Mouse (Mus musculus): ENCODE data around the gene Was. TPM values are rescaled to one million over a fixed set of nuclear protein-coding genes. Genes with fewer than 3 reads are reported as not detected.
"Not testable (repeated sequence)": the region's sequence is repeated elsewhere in the genome, so short reads cannot be mapped to it uniquely, and the experiment has no call there.

The Was gene
- 1 to 10 TPM in 3 of 4 experiments, under 1 TPM in 1; 0.82 to 3.6 (median 2.0) TPM for total RNA-seq (2022)

GRCm38 (mm10) chrX:8090346-8090953 is at the start of gene Was:
TSS of gene Was (minus strand) at chrX:8090498.
- DNase-seq (ENCODE audit: low spot score in 2 of 2), result no peak

DNA sequence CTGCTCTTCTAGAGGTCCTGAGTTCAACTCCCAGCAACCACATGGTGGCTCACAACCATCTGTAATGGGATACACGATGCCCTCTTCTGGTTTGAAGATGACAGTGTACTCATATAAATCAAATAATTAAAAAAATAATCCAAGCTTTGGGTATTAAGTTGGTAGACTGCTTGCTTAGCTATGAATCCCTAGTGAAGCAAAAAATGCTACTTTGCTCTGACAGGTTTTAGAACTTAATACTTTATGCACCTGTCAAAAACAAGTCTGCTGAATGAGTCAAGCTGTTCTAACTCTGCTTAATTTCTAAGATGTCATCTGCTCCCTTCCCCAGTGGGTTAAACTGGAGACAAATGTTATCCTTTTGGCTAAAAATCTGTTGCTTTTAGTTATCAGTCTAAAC is 49.2 kb upstream of the Was start:
- DNase-seq (ENCODE audit: low spot score in 2 of 2), result no peak

DNA sequence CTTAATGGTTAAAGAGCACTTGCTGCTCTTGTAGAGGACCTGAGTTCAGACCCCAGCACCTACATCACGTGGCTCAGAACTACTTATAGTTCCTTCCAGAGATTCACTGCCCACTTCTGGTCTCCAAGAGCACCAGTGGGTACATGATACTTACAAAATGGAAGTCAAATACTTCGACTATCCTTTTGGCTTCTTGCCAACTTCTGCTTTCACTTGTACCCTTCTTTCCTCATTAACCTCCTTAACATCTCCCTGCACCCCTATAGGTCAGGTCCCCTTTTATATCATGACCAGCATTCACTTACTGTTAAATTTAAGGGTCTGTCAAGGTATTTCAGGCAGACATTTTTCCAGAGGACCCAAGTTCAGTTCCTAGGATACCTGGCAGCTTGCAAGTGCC is 45.6 kb upstream of the Was start:
- no peak for DNase-seq (ENCODE audit: low spot score in 2 of 2)

- DNase-seq (ENCODE audit: low spot score in 2 of 2), result peak; percentile 76 to 91
Measured at GRCm38 (mm10) chrX:8132017-8132976, 42.0 kb upstream of the Was start, which contains the start of gene Wdr13. TSS of gene Wdr13 (minus strand) at chrX:8132892.

DNA sequence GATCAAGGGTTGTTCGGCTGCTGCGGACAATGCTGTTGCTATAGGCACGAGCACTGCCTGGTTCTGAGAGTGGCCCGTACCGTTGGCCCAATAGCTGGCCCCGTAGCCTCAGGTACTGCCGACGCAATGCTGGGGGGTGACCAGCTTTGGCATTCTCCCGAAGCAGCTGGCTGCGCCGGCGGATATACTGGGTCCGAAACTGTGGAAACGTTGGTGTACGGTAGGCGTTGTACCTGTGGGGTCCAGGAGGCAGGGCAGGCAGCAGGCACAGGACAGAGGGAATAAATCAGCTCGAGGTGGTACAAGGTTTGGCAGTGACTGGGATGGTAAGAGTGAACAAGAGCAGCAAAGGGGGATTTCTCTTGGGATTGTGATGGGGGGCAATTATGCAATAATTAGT is 41.1 kb upstream of the Was start:
- DNase-seq (ENCODE audit: low spot score in 2 of 2), result no peak

DNA sequence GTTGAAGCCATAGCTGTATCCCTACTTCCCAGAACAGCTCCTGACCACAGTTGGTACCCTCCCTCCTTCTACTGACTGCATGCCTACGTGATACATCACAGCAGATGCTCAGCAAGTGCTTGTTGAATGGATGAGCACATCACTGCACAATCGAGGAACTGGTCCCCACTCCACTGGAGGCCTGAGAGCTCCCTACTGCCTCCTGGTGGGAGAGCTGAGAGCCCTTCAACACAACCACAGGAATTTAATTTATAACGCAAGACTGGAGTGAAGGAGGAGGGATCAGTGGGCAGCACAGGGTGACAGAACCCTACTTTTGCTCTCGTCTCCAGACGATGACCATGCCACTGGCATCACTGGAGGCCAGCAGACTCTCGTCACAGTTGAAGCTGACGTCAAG is 34.9 kb upstream of the Was start:
- DNase-seq (ENCODE audit: low spot score in 2 of 2), result no peak

GRCm38 (mm10) chrX:8123821-8124470 is 33.6 kb upstream of the Was start:
- DNase-seq (ENCODE audit: low spot score in 2 of 2), result no peak

- no peak for DNase-seq (ENCODE audit: low spot score in 2 of 2)
Measured at GRCm38 (mm10) chrX:8117264-8117663, 27.0 kb upstream of the Was start.

GRCm38 (mm10) chrX:8115275-8115674 is 25.0 kb upstream of the Was start:
- DNase-seq (ENCODE audit: low spot score in 2 of 2), result no peak

DNA sequence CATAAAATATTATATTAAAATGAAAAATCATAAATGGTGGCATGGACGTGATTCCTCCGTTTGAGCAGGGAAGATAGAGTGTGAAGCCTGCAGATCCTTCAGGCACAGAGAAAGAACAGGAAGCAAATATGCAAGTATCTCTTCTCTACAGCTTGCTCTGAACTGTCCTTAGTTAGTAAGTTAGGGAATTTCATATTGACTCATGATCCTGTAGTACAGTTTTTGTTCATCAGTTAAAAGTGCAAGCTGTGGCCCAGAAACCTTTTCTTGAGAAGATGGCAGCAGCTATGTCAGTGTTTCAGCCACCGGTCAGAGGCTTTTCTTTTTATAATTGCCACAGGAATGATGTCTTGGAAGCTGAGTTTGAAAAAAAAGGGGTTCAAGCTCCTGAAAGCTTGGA is 14.7 kb upstream of the Was start:
- no peak for DNase-seq (ENCODE audit: low spot score in 2 of 2)

DNA sequence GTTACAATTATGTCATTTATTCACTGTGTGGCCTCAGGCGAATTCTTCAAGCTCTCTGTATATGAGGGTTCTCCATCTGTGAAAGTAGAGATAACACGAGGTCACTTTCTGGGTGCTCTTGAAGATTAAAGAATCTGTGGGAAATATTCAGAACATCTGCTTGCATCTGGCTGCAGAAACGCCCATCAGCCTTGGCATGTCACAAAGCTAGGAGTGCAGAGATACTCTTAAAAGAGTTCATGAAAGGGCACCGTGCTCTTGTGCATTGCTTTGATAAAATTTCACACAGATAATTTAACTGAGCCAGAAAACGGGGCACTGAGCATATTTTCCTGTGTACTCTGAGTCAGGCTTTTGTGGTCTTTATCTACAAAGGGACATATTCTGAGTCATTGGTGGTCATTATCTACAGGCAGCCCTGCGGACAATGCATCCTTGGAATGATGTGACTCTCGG is 11.9 kb upstream of the Was start:
- no peak for DNase-seq (ENCODE audit: low spot score in 2 of 2)

- DNase-seq (ENCODE audit: low spot score in 2 of 2), result peak; percentile 18 to 50
Measured at GRCm38 (mm10) chrX:8101017-8101416, 10.7 kb upstream of the Was start.

DNA sequence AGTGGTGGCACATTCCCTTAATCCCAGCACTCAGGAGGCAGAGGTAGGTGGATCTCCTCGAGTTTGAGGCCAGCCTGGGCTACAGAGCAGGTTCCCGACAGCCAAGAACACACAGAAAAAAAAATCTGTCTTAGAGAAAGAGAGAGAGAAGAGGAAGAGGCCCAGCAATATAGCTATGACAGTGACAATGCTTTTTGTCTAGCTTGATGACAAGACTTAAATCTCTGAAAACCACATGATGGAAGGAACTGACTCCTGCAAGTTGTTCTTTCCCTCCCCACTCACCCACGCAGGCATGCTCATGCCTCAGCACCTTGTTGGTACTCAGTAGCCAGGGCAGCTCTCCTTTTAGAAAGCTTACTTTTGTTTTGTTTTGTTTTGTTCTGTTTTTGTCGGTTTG is 9.1 kb upstream of the Was start:
- no peak for DNase-seq (ENCODE audit: low spot score in 2 of 2)

DNA sequence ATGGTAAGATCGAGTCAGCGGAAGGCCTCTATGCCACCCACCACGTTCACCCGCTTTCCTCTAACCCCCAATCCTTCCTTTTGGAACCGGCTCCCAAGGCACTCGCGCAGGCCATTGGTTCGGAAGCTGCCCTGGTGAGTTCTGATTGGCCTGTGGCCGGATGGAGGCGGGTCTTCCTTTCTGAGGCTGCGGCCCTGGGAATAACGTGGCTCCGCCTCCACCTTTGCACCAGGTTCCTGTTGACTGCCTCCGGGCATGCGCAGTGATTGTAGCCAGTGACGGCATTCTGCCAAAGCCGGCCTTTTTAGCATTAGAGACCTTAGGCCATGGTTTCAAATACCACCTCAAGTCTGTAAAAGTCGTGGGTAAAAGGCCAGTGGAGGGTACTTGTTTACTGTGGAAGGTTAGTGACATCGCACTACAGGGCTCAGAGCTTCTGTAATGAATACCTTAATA is 6.5 kb upstream of the Was start:
- peak; percentile 87 to 96 for DNase-seq (ENCODE audit: low spot score in 2 of 2)

DNA sequence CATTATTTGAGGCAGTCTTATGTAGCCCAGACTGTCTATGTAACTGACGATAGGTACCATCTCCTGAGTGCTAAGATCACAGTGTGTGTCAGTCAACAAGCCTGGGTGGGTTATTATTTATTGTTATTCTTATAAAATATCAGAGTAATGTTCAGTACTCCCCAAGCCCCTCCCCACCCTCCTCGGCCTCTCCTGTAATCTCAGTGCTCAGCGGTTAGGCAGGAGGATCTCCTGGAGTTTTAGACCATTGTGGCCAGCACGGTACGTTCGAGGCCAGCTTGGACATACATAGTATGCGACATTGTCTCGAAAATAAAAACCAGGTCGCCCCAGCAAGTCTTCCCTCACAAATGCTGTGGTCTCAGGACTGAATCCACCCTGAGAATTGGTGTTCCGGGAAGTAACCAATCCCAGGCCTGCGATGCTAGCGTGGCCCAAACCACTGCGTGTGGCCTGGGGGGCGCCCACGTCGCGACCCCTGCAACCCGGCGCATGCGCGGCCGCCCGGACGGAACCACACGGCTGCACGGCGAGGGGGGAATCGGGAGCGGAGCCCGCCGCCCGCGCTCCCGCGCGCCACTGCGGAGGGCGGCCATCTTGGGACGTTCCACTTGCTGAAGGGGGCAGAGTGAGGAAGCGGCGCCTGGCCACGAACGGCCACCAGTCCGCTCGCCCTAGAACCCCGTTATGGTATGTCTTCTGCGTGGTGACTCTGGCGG is 5.9 kb upstream of the Was start:
- peak in 1 of 2 experiments; percentile 86 for DNase-seq (ENCODE audit: low spot score in 2 of 2)

- DNase-seq (ENCODE audit: low spot score in 2 of 2), result peak in 1 of 2 experiments; percentile 4
Measured at GRCm38 (mm10) chrX:8095546-8095945, 5.2 kb upstream of the Was start.

DNA sequence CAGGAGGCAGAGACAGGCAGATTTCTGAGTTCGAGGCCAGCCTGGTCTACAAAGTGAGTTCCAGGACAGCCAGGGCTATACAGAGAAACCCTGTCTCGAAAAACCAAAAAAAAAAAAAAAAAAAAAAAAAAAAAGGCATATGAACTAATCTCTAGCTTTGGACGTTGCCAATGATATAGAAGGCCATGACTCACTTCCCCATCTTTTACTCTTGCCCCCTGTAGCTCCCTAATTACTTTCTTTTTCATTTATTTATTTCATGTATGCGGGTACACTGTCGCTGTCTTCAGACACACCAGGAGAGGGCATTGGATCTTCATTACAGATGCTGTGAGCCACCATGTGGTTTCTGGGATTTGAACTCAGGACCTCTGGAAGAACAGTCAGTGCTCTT is 653 bp upstream of the Was start:
- not testable (repeated sequence) for DNase-seq (ENCODE audit: low spot score in 2 of 2)

- DNase-seq (ENCODE audit: low spot score in 2 of 2), result no peak
Measured at GRCm38 (mm10) chrX:8089746-8090145, 552 bp downstream of the Was start.

- no peak for DNase-seq (ENCODE audit: low spot score in 2 of 2)
Measured at GRCm38 (mm10) chrX:8085611-8086010, 4.7 kb downstream of the Was start.

DNA sequence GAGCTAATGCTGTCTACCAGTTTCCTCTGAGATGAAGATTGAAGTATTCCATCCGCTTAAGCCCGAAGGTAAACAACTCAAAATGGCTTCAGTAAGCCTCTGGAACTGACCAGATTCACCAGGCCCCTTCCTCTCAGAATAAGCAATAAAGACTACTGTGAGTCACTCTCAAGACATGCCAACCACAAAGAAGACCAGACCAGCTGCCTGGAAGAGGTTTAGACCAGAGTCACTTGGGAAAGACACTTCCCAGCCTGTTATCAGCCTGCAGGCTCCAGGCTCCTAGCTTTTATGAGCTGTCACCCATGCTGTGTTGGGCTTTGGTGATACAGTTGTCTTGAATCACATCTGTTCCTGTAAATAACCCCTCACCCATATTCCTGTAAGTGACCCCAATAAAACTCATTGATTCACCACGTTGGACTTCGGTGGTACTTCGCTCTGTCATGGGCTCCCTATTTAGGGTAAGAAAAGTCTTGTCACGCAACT is 5.5 kb downstream of the Was start:
- no peak for DNase-seq (ENCODE audit: low spot score in 2 of 2)

GRCm38 (mm10) chrX:8075104-8075503 is 15.2 kb downstream of the Was start:
- DNase-seq (ENCODE audit: low spot score in 2 of 2), result no peak

All from left cerebral cortex, adult 8-10 months (tissue).